Mouse (Mus musculus): Measurements from ENCODE around the gene D630023F18Rik. TPM values are rescaled to one million over a fixed set of nuclear protein-coding genes. Genes with fewer than 3 reads are reported as not detected.

D630023F18Rik gene
- polyA plus RNA-seq (2012; rRNA removed; ENCODE audit: low replicate concordance) = not detected in 2 replicates

GRCm38 (mm10) chr1:65122574-65123372 lies at the start of gene D630023F18Rik:
D630023F18Rik (minus strand) TSS chr1:65123214.

GRCm38 (mm10) chr1:65119438-65119837 lies 3.6 kb downstream of the D630023F18Rik start, which contains the start of gene Gm28845:
Gm28845 (minus strand) TSS chr1:65119558.

GRCm38 (mm10) chr1:65103273-65103672 lies 19.7 kb downstream of the D630023F18Rik start, which contains the start of gene Cryga:
Cryga (minus strand) TSS chr1:65103373.

GRCm38 (mm10) chr1:65082188-65082587 lies 40.8 kb downstream of the D630023F18Rik start, which contains the start of gene Crygb:
Crygb (minus strand) TSS chr1:65082288.

GRCm38 (mm10) chr1:65073589-65073988 lies 49.4 kb downstream of the D630023F18Rik start, which contains the start of gene Crygc:
Crygc (minus strand) TSS chr1:65073689.

GRCm38 (mm10) chr1:65063352-65063751 lies 59.7 kb downstream of the D630023F18Rik start, which contains the start of gene Crygd:
Crygd (minus strand) TSS chr1:65063452.

Other genes starting within 250 kb of the D630023F18Rik start
- gene Plekhm3, start 166.4 kb downstream of the D630023F18Rik start, polyA plus RNA-seq (2012; rRNA removed; ENCODE audit: low replicate concordance) = 7.2 and 9.1 TPM in 2 replicates
- 0.13 and 2.4 TPM in 2 replicates for gene Akr1cl, start 90.5 kb downstream of the D630023F18Rik start, polyA plus RNA-seq (2012; rRNA removed; ENCODE audit: low replicate concordance)
- gene Cryge, start 72.1 kb downstream of the D630023F18Rik start, polyA plus RNA-seq (2012; rRNA removed; ENCODE audit: low replicate concordance) = not detected in 2 replicates
- gene Crygd, start 59.8 kb downstream of the D630023F18Rik start, polyA plus RNA-seq (2012; rRNA removed; ENCODE audit: low replicate concordance) = not detected in 2 replicates
- not detected in 2 replicates for gene Crygc, start 49.5 kb downstream of the D630023F18Rik start, polyA plus RNA-seq (2012; rRNA removed; ENCODE audit: low replicate concordance)
- gene Crygb, start 40.9 kb downstream of the D630023F18Rik start, polyA plus RNA-seq (2012; rRNA removed; ENCODE audit: low replicate concordance) = not detected in 2 replicates
- gene Cryga, start 19.8 kb downstream of the D630023F18Rik start, polyA plus RNA-seq (2012; rRNA removed; ENCODE audit: low replicate concordance) = not detected in 2 replicates
- not detected in 2 replicates for gene Gm28845, start 3.7 kb downstream of the D630023F18Rik start, polyA plus RNA-seq (2012; rRNA removed; ENCODE audit: low replicate concordance)
- 99.9 and 170 TPM in 2 replicates for gene Idh1, start 63.3 kb upstream of the D630023F18Rik start, polyA plus RNA-seq (2012; rRNA removed; ENCODE audit: low replicate concordance)
- gene Pikfyve, start 63.5 kb upstream of the D630023F18Rik start, polyA plus RNA-seq (2012; rRNA removed; ENCODE audit: low replicate concordance) = 11.5 and 14.1 TPM in 2 replicates
- not detected in 2 replicates for gene Pth2r, start 158.8 kb upstream of the D630023F18Rik start, polyA plus RNA-seq (2012; rRNA removed; ENCODE audit: low replicate concordance)

All from subcutaneous adipose tissue, adult 2 months (tissue).